In genomic region chr9:88437342-88438236, GRCm38 (mm10) we compare ENCODE assay signal across 7 mouse cellular contexts. TPM values are rescaled to one million over a fixed set of nuclear protein-coding genes. Genes with fewer than 3 reads are reported as not detected.
DNase-seq lines count a peak whose midpoint lies in the region; ATAC-seq and TF ChIP-seq lines count a peak whose summit lies in the region.

No protein-coding gene starts in this region.

- H3K36me3 ChIP-seq in neural tube, embryonic 11.5 days (ENCODE audit: control insufficient read depth, insufficient read depth, low read length) = no peaks in the 10 kb centered on the region
- no peaks in the 10 kb centered on the region for H3K36me3 ChIP-seq in intestine, postnatal 0 days (ENCODE audit: control insufficient read depth, insufficient read depth)
- no peaks in the 10 kb centered on the region for H3K36me3 ChIP-seq in stomach, embryonic 14.5 days (ENCODE audit: control insufficient read depth, insufficient read depth, low read length)

- no peak for ATAC-seq in neural tube, embryonic 11.5 days (ENCODE audit: insufficient read depth, low FRiP score, low TSS enrichment)
- ATAC-seq in intestine, postnatal 0 days = no peak
- ATAC-seq in stomach, embryonic 14.5 days (ENCODE audit: insufficient number of reproducible peaks, insufficient read depth, low FRiP score, low read depth) = no peak
- ATAC-seq in megakaryocyte progenitor cell, adult 5-6 weeks (replicated peaks; ENCODE audit: poor library complexity) = no peak

- no peak for TF ChIP-seq POLR2A in cortical plate, adult 2 months (IDR thresholded peaks at IDR 0.05; ENCODE audit: extremely low read depth, insufficient read depth, low read length)

- 64% methylated on average over 10 of the region's 10 CpGs for WGBS in neural tube, embryonic 11.5 days
- WGBS in intestine, postnatal 0 days = 30% methylated on average over 10 of the region's 10 CpGs
- WGBS in stomach, embryonic 14.5 days = 50% methylated on average over 10 of the region's 10 CpGs

- no peaks in the 10 kb centered on the region for H3K9me3 ChIP-seq in neural tube, embryonic 11.5 days (ENCODE audit: control insufficient read depth, low read length)
- H3K9me3 ChIP-seq in intestine, postnatal 0 days (ENCODE audit: control insufficient read depth) = no peaks in the 10 kb centered on the region
- H3K9me3 ChIP-seq in stomach, embryonic 14.5 days (ENCODE audit: control insufficient read depth, low read depth, low read length) = no peaks in the 10 kb centered on the region

- peak overlapping the region; percentile 90 for H3K4me2 ChIP-seq in neural tube, embryonic 11.5 days (ENCODE audit: low read depth)
- peak overlapping the region; percentile 89 for H3K4me2 ChIP-seq in intestine, postnatal 0 days (replicated peaks; ENCODE audit: low read depth)
- peak overlapping the region; percentile 82 for H3K4me2 ChIP-seq in stomach, embryonic 14.5 days (replicated peaks; ENCODE audit: low read depth, low read length)

- peaks cover 2% of the 10 kb centered on the region; the same call in 1 of the 2 replicates for H3K4me1 ChIP-seq in neural tube, embryonic 11.5 days (ENCODE audit: control insufficient read depth, insufficient read depth, low read length)
- peaks cover 7% of the 10 kb centered on the region for H3K4me1 ChIP-seq in cortical plate, adult 2 months (ENCODE audit: control insufficient read depth, insufficient read depth, low read length)
- H3K4me1 ChIP-seq in intestine, postnatal 0 days (replicated peaks; ENCODE audit: control insufficient read depth, insufficient read depth, low read length) = peaks cover 3% of the 10 kb centered on the region; the same call in 1 of the 2 replicates
- 0 out of 2 replicates have a peak, but pooled peaks cover 7% of the 10 kb centered on the region for H3K4me1 ChIP-seq in stomach, embryonic 14.5 days (ENCODE audit: control insufficient read depth, insufficient read depth, low read length)

- no peak overlapping the region; the same call in 1 of the 2 replicates for H3K9ac ChIP-seq in neural tube, embryonic 11.5 days (ENCODE audit: low read length)
- peak overlapping the region; percentile 66 for H3K9ac ChIP-seq in intestine, postnatal 0 days (ENCODE audit: low read depth, low read length)
- H3K9ac ChIP-seq in stomach, embryonic 14.5 days (replicated peaks; ENCODE audit: low read depth, low read length) = 0 out of 2 replicates have a peak overlapping the region, but pooled peaks have one; percentile 62

- peak overlapping the region; percentile 65 for H3K4me3 ChIP-seq in neural tube, embryonic 11.5 days (ENCODE audit: low read depth, low read length)
- H3K4me3 ChIP-seq in cortical plate, adult 2 months (ENCODE audit: insufficient read depth, low read length) = peak overlapping the region; percentile 85
- peak overlapping the region; percentile 76 for H3K4me3 ChIP-seq in intestine, postnatal 0 days (ENCODE audit: low read depth, low read length)
- H3K4me3 ChIP-seq in stomach, embryonic 14.5 days (ENCODE audit: low read depth, low read length) = peak overlapping the region; percentile 62

- H3K27ac ChIP-seq in neural tube, embryonic 11.5 days (ENCODE audit: low read depth, low read length) = no peak overlapping the region
- H3K27ac ChIP-seq in cortical plate, adult 2 months (ENCODE audit: insufficient read depth, low read length) = no peak overlapping the region
- 0 out of 2 replicates have a peak overlapping the region, but pooled peaks have one; percentile 96 for H3K27ac ChIP-seq in intestine, postnatal 0 days (ENCODE audit: low read depth, low read length)
- no peak overlapping the region for H3K27ac ChIP-seq in stomach, embryonic 14.5 days (ENCODE audit: low read length)

- H3K27me3 ChIP-seq in neural tube, embryonic 11.5 days (ENCODE audit: control insufficient read depth, insufficient read depth, low read length) = no peaks in the 10 kb centered on the region
- no peaks in the 10 kb centered on the region for H3K27me3 ChIP-seq in intestine, postnatal 0 days (replicated peaks; ENCODE audit: control insufficient read depth, insufficient read depth, low read length)
- no peaks in the 10 kb centered on the region for H3K27me3 ChIP-seq in stomach, embryonic 14.5 days (ENCODE audit: control insufficient read depth, insufficient read depth, low read length)

- TF ChIP-seq CTCF in cortical plate, adult 2 months (IDR thresholded peaks at IDR 0.05; ENCODE audit: extremely low read depth, insufficient read depth, low read length) = no peak
- no peak for TF ChIP-seq CTCF in intestine, postnatal 0 days (IDR thresholded peaks at IDR 0.05; ENCODE audit: low read depth)

- DNase-seq in neural tube, embryonic 11.5 days (ENCODE audit: low spot score) = no peak
- no peak for DNase-seq in neural tube, embryonic 10.5 days (ENCODE audit: extremely low spot score, low spot score)
- no peak for DNase-seq in ovary, adult 18-20 months (ENCODE audit: low spot score)

RNA-seq across cellular contexts. Expression of gene Snx14, which starts 1.2 kb away (rescaled TPM):
- polyA plus RNA-seq in neural tube, embryonic 11.5 days (2014; fragmentation: Nextera tagmentation; extraction: Ambion mirVana) = 19.3 and 20.7 TPM in 2 replicates
- polyA plus RNA-seq in cortical plate, adult 2 months (2012; rRNA removed) = 46.4 and 47.2 TPM in 2 replicates
- polyA plus RNA-seq in intestine, postnatal 0 days (2015; fragmentation: Nextera tagmentation; extraction: Ambion mirVana) = 17.7 and 18.4 TPM in 2 replicates
- 26.1 and 31.3 TPM in 2 replicates for polyA plus RNA-seq in stomach, embryonic 14.5 days (2014; fragmentation: Nextera tagmentation; extraction: Ambion mirVana)
- 31.8 and 36.1 TPM in 2 replicates for total RNA-seq in megakaryocyte progenitor cell, adult 5-6 weeks (2015)
- total RNA-seq in megakaryocyte progenitor cell, adult 5-6 weeks (2017) = 17.1 and 21.6 TPM in 2 replicates

RNA-seq across cellular contexts. Expression of gene Gm20537, which starts 18.8 kb away (rescaled TPM):
- 0.46 TPM in 1 of 2 replicates, not detected in the other for polyA plus RNA-seq in neural tube, embryonic 11.5 days (2014; fragmentation: Nextera tagmentation; extraction: Ambion mirVana)
- polyA plus RNA-seq in cortical plate, adult 2 months (2012; rRNA removed) = 0.21 and 1.2 TPM in 2 replicates
- not detected in 2 replicates for polyA plus RNA-seq in intestine, postnatal 0 days (2015; fragmentation: Nextera tagmentation; extraction: Ambion mirVana)
- 0.59 and 0.73 TPM in 2 replicates for polyA plus RNA-seq in stomach, embryonic 14.5 days (2014; fragmentation: Nextera tagmentation; extraction: Ambion mirVana)
- not detected in 2 replicates for total RNA-seq in megakaryocyte progenitor cell, adult 5-6 weeks (2015)
- not detected in 2 replicates for total RNA-seq in megakaryocyte progenitor cell, adult 5-6 weeks (2017)

RNA-seq across cellular contexts. Expression of gene Syncrip, which starts 44.8 kb away (rescaled TPM):
- 124 and 132 TPM in 2 replicates for polyA plus RNA-seq in neural tube, embryonic 11.5 days (2014; fragmentation: Nextera tagmentation; extraction: Ambion mirVana)
- 22.9 and 23.9 TPM in 2 replicates for polyA plus RNA-seq in cortical plate, adult 2 months (2012; rRNA removed)
- 34.1 and 37.5 TPM in 2 replicates for polyA plus RNA-seq in intestine, postnatal 0 days (2015; fragmentation: Nextera tagmentation; extraction: Ambion mirVana)
- 123 and 135 TPM in 2 replicates for polyA plus RNA-seq in stomach, embryonic 14.5 days (2014; fragmentation: Nextera tagmentation; extraction: Ambion mirVana)
- 250 and 274 TPM in 2 replicates for total RNA-seq in megakaryocyte progenitor cell, adult 5-6 weeks (2015)
- 254 and 290 TPM in 2 replicates for total RNA-seq in megakaryocyte progenitor cell, adult 5-6 weeks (2017)
